Mouse (Mus musculus) adrenal gland, postnatal 10 days (tissue): ENCODE results near the gene Cbr3. TPM values are rescaled to one million over a fixed set of nuclear protein-coding genes. Genes with fewer than 3 reads are reported as not detected.
"Not testable (repeated sequence)": the region's sequence is repeated elsewhere in the genome, so short reads cannot be mapped to it uniquely, and the experiment has no call there.

Source experiments
- DNase-seq: peaks from one replicate; pipeline ENCODE4 v3.0.0; 2021; ENCODE audit warnings: mixed read lengths
- long read RNA-seq, 2 experiments: library from polyadenylated mRNA; stranded (forward); transcript quantifications; one replicate each; pipeline ENCODE4 v2.0.0; 2021
- total RNA-seq, 2 experiments: library from RNA; stranded (reverse); gene quantifications; 2 replicates each; pipeline ENCODE4 v1.2.3; 2021

The Cbr3 gene
- total RNA-seq: 1 to 10 TPM; 8.7 to 8.8 TPM
- long read RNA-seq, experiment 1, transcript Cbr3-201 (3 exons, 1,170 nt): major isoform, 11 of 11 reads
- long read RNA-seq, experiment 1, partial matches to known transcripts: 0 of 11 reads
- long read RNA-seq, experiment 1, other reads (novel, unspliced or antisense): 0 of 11 reads
- long read RNA-seq, experiment 2, partial matches to known transcripts: 0 of 4 reads
- long read RNA-seq, experiment 2, other reads (novel, unspliced or antisense): 1 of 4 reads

GRCm38 (mm10) chr16:93682689-93683507, at the start of gene Cbr3:
Cbr3 (plus strand) TSS chr16:93683215.
- DNase-seq: peak; percentile 85

- peak; percentile 16 for DNase-seq
Measured at GRCm38 (mm10) chr16:93644006-93644405, 39.0 kb upstream of the Cbr3 start.

- no peak for DNase-seq
Measured at GRCm38 (mm10) chr16:93648441-93649183, 34.4 kb upstream of the Cbr3 start.

- DNase-seq: no peak
Measured at GRCm38 (mm10) chr16:93667976-93668375, 15.0 kb upstream of the Cbr3 start.

GRCm38 (mm10) chr16:93669521-93669920, 13.5 kb upstream of the Cbr3 start:
- DNase-seq: no peak

- DNase-seq: not testable (repeated sequence)
Measured at GRCm38 (mm10) chr16:93670466-93670865, 12.5 kb upstream of the Cbr3 start.

GRCm38 (mm10) chr16:93671064-93671463, 12.0 kb upstream of the Cbr3 start:
- no peak for DNase-seq

- DNase-seq: no peak
Measured at GRCm38 (mm10) chr16:93676376-93676775, 6.6 kb upstream of the Cbr3 start.

GRCm38 (mm10) chr16:93678206-93678605, 4.8 kb upstream of the Cbr3 start:
- DNase-seq: no peak

GRCm38 (mm10) chr16:93679165-93679564, 3.9 kb upstream of the Cbr3 start:
- DNase-seq: no peak

- no peak for DNase-seq
Measured at GRCm38 (mm10) chr16:93682156-93682688, 793 bp upstream of the Cbr3 start.

GRCm38 (mm10) chr16:93683508-93684236, 657 bp downstream of the Cbr3 start:
- DNase-seq: peak; percentile 46

GRCm38 (mm10) chr16:93684441-93684840, 1.4 kb downstream of the Cbr3 start:
- no peak for DNase-seq

- not testable (repeated sequence) for DNase-seq
Measured at GRCm38 (mm10) chr16:93685783-93686182, 2.8 kb downstream of the Cbr3 start.

GRCm38 (mm10) chr16:93686421-93686820, 3.4 kb downstream of the Cbr3 start:
- DNase-seq: no peak

GRCm38 (mm10) chr16:93686945-93687344, 3.9 kb downstream of the Cbr3 start:
- no peak for DNase-seq

GRCm38 (mm10) chr16:93691206-93691841, 8.3 kb downstream of the Cbr3 start:
- no peak for DNase-seq

GRCm38 (mm10) chr16:93692744-93693143, 9.7 kb downstream of the Cbr3 start:
- no peak for DNase-seq

GRCm38 (mm10) chr16:93707116-93707515, 24.1 kb downstream of the Cbr3 start:
- DNase-seq: no peak

GRCm38 (mm10) chr16:93709217-93709616, 26.2 kb downstream of the Cbr3 start:
- DNase-seq: no peak

GRCm38 (mm10) chr16:93710924-93711323, 27.9 kb downstream of the Cbr3 start:
- peak; percentile 82 for DNase-seq
